Comparison of ENCODE assay signal across 14 mouse cellular contexts in genomic region chr3:143619125-143619524, GRCm38 (mm10).
"Had no signal": no experiment of that assay in that cellular context is flagged by ENCODE, and none has a peak within 500 bp of the region (broad histone marks: within the 10 kb centered on the region; RNA-seq: fewer than 3 reads in every experiment).

No protein-coding gene starts in this region.

- H3K4me1 ChIP-seq: megakaryocyte, embryonic 14.5 days; midbrain, embryonic 13.5 days; midbrain, embryonic 15.5 days; neural tube, embryonic 12.5 days; stomach, embryonic 15.5 days had no signal

- H3K36me3 ChIP-seq: midbrain, embryonic 13.5 days; midbrain, embryonic 15.5 days; neural tube, embryonic 12.5 days; stomach, embryonic 15.5 days had no signal

- H3K27ac ChIP-seq: liver, embryonic 14.5 days; midbrain, embryonic 13.5 days; midbrain, embryonic 15.5 days; neural tube, embryonic 12.5 days; stomach, embryonic 15.5 days; stomach, postnatal 0 days had no signal

- H3K4me3 ChIP-seq: megakaryocyte, embryonic 14.5 days; midbrain, embryonic 13.5 days; midbrain, embryonic 15.5 days; neural tube, embryonic 12.5 days; stomach, embryonic 15.5 days had no signal

- H3K9ac ChIP-seq: liver, embryonic 14.5 days; midbrain, embryonic 13.5 days; midbrain, embryonic 15.5 days; neural tube, embryonic 12.5 days; stomach, embryonic 15.5 days had no signal

- DNase-seq: lung, adult 18-20 months; lung, postnatal 10 days; right cerebral cortex, postnatal 14 days; thymus, adult 2 months; thymus, postnatal 14 days; thymus, postnatal 36 days had no signal

- ATAC-seq: midbrain, embryonic 13.5 days; midbrain, embryonic 15.5 days had no signal

- H3K4me2 ChIP-seq: midbrain, embryonic 11.5 days; midbrain, embryonic 13.5 days; midbrain, embryonic 15.5 days; neural tube, embryonic 12.5 days; stomach, embryonic 15.5 days had no signal

- H3K27me3 ChIP-seq: megakaryocyte, embryonic 14.5 days; midbrain, embryonic 13.5 days; midbrain, embryonic 15.5 days; neural tube, embryonic 12.5 days; stomach, embryonic 15.5 days had no signal

- H3K9me3 ChIP-seq: midbrain, embryonic 13.5 days; midbrain, embryonic 15.5 days; neural tube, embryonic 12.5 days; stomach, embryonic 15.5 days had no signal
